Mouse (Mus musculus) limb, embryonic 11.5 days (tissue): ENCODE measurements around the gene Ncoa4. TPM values are rescaled to one million over a fixed set of nuclear protein-coding genes. Genes with fewer than 3 reads are reported as not detected.
"Not testable (repeated sequence)": the region's sequence is repeated elsewhere in the genome, so short reads cannot be mapped to it uniquely, and the experiment has no call there.

Source experiments
- ATAC-seq: fragments of 200-750 bp; cut with Nextera tagmentation; 2 replicates; pipeline ENCODE4 v1.8.0; 2017; ENCODE audit warnings: low read depth; ENCODE audit not compliant: insufficient number of reproducible peaks, low FRiP score, low TSS enrichment
- DNase-seq: peaks from one replicate; pipeline ENCODE4 v3.0.0-alpha.2; 2015; ENCODE audit warnings: low spot score
- H3K27ac ChIP-seq: fragments of 300-500 bp; sonication (generic); replicated peaks from 2 replicates; pipeline ENCODE4 v1.5.1; 2014; ENCODE audit warnings: low read depth, mild to moderate bottlenecking, low read length
- H3K27me3 ChIP-seq: fragments of 300-500 bp; sonication (generic); 2 replicates; pipeline ENCODE4 v1.6.1; 2014; ENCODE audit warnings: mild to moderate bottlenecking, low read length, mixed read lengths; ENCODE audit not compliant: control insufficient read depth, insufficient read depth
- H3K36me3 ChIP-seq: fragments of 300-500 bp; sonication (generic); 2 replicates; pipeline ENCODE4 v1.6.1; 2014; ENCODE audit warnings: mild to moderate bottlenecking, low read length, moderate library complexity, mixed read lengths; ENCODE audit not compliant: control insufficient read depth, insufficient read depth
- H3K4me1 ChIP-seq: fragments of 300-500 bp; sonication (generic); 2 replicates; pipeline ENCODE4 v1.6.1; 2014; ENCODE audit warnings: low read length, mixed read lengths; ENCODE audit not compliant: control insufficient read depth, insufficient read depth
- H3K4me2 ChIP-seq: fragments of 300-500 bp; sonication (generic); 2 replicates; pipeline ENCODE4 v1.6.1; 2014; ENCODE audit warnings: low read depth, mild to moderate bottlenecking, moderate library complexity; ENCODE audit not compliant: severe bottlenecking
- H3K4me3 ChIP-seq: fragments of 300-500 bp; sonication (generic); 2 replicates; pipeline ENCODE4 v1.5.1; 2014; ENCODE audit warnings: low read depth, low read length
- H3K9ac ChIP-seq: fragments of 300-500 bp; sonication (generic); 2 replicates; pipeline ENCODE4 v1.6.1; 2014; ENCODE audit warnings: mild to moderate bottlenecking, low read length
- H3K9me3 ChIP-seq: fragments of 300-500 bp; sonication (generic); 2 replicates; pipeline ENCODE4 v1.6.1; 2016; ENCODE audit warnings: low read length; ENCODE audit not compliant: control insufficient read depth
- WGBS: fragments of 180-500 bp; shearing (Covaris S2); extraction: QIAGEN DNeasy Blood & Tissue Kit; methylation state at CpG from one replicate; pipeline ENCODE4 v1.1.7; 2014; 5-methylcytosine and 5-hydroxymethylcytosine counted together
- polyA plus RNA-seq: library from polyadenylated mRNA; unstranded; fragments of >200 nt; fragmentation: Nextera tagmentation; extraction: Ambion mirVana; gene quantifications from 2 replicates; pipeline ENCODE4 v1.2.1, GENCODE M21; 2014

Gene Ncoa4
- polyA plus RNA-seq, 1 experiment from 2014 or later = 83.2 TPM

GRCm38 (mm10) chr14:32175310-32175709 lies 15.6 kb downstream of the Ncoa4 start:
- no peaks in the 10 kb centered on the region for H3K4me1 ChIP-seq
- no peak overlapping the region for H3K4me2 ChIP-seq
- H3K27me3 ChIP-seq = no peaks in the 10 kb centered on the region
- no peaks in the 10 kb centered on the region for H3K9me3 ChIP-seq
- peaks cover 8% of the 10 kb centered on the region; the same call in 1 of the 2 replicates for H3K36me3 ChIP-seq
- no peak for DNase-seq
- no peak overlapping the region for H3K27ac ChIP-seq
- no peak overlapping the region for H3K4me3 ChIP-seq
- ATAC-seq = no peak
- H3K9ac ChIP-seq = no peak overlapping the region
- WGBS = 84% methylated on average over 2 of the region's 2 CpGs

GRCm38 (mm10) chr14:32176590-32176989 lies 16.9 kb downstream of the Ncoa4 start:
- not testable (repeated sequence) for H3K27me3 ChIP-seq, DNase-seq, ATAC-seq, H3K4me2 ChIP-seq, H3K27ac ChIP-seq, H3K4me1 ChIP-seq, H3K4me3 ChIP-seq, H3K9ac ChIP-seq, H3K9me3 ChIP-seq
- H3K36me3 ChIP-seq = peaks cover 14% of the 10 kb centered on the region
- WGBS = 94% methylated on average over 4 of the region's 5 CpGs

- peaks cover 15% of the 10 kb centered on the region for H3K36me3 ChIP-seq
Observed at GRCm38 (mm10) chr14:32179393-32180195, 19.9 kb downstream of the Ncoa4 start.

GRCm38 (mm10) chr14:32180861-32181260 lies 21.2 kb downstream of the Ncoa4 start:
- Histone ChIP-seq H3K4me3 (no peak overlapping the region), H3K9ac (no peak overlapping the region), H3K4me2 (no peak overlapping the region), H3K27me3 (no peaks in the 10 kb centered on the region), H3K9me3 (no peaks in the 10 kb centered on the region), H3K4me1 (no peaks in the 10 kb centered on the region), H3K27ac (no peak overlapping the region), H3K36me3 (peaks cover 15% of the 10 kb centered on the region)
- DNase-seq (no peak), ATAC-seq (no peak)
- WGBS = 90% methylated on average over 6 of the region's 6 CpGs

More at GRCm38 (mm10) chr14:32179393-32180195, 19.9 kb downstream of the Ncoa4 start:
- DNase-seq (no peak), ATAC-seq (no peak)
- Histone ChIP-seq H3K9ac (no peak overlapping the region), H3K9me3 (no peaks in the 10 kb centered on the region), H3K4me3 (no peak overlapping the region), H3K27me3 (no peaks in the 10 kb centered on the region), H3K27ac (no peak overlapping the region), H3K4me2 (no peak overlapping the region), H3K4me1 (no peaks in the 10 kb centered on the region)
- WGBS = 91% methylated on average over 10 of the region's 10 CpGs

- peaks cover 21% of the 10 kb centered on the region for H3K36me3 ChIP-seq
- H3K9me3 ChIP-seq = no peaks in the 10 kb centered on the region
- no peak overlapping the region for H3K27ac ChIP-seq
- no peak overlapping the region for H3K9ac ChIP-seq
- H3K27me3 ChIP-seq = no peaks in the 10 kb centered on the region
- H3K4me1 ChIP-seq = no peaks in the 10 kb centered on the region
- 93% methylated on average over 4 of the region's 4 CpGs for WGBS
- ATAC-seq (no peak), DNase-seq (no peak)
- H3K4me3 ChIP-seq = no peak overlapping the region
- H3K4me2 ChIP-seq = no peak overlapping the region
Observed at GRCm38 (mm10) chr14:32183846-32184245, 24.2 kb downstream of the Ncoa4 start.

GRCm38 (mm10) chr14:32190627-32191391 lies 31.1 kb downstream of the Ncoa4 start:
- Histone ChIP-seq H3K4me1 (no peaks in the 10 kb centered on the region), H3K27me3 (no peaks in the 10 kb centered on the region), H3K9ac (no peak overlapping the region), H3K4me2 (no peak overlapping the region), H3K9me3 (no peaks in the 10 kb centered on the region), H3K4me3 (no peak overlapping the region), H3K36me3 (peaks cover 14% of the 10 kb centered on the region; the same call in 1 of the 2 replicates), H3K27ac (no peak overlapping the region)
- 93% methylated on average over 6 of the region's 6 CpGs for WGBS
- ATAC-seq (no peak), DNase-seq (no peak)

GRCm38 (mm10) chr14:32191926-32192325 lies 32.3 kb downstream of the Ncoa4 start:
- H3K27ac ChIP-seq = no peak overlapping the region
- H3K9me3 ChIP-seq = no peaks in the 10 kb centered on the region
- no peaks in the 10 kb centered on the region for H3K27me3 ChIP-seq
- H3K9ac ChIP-seq = no peak overlapping the region
- no peak overlapping the region for H3K4me3 ChIP-seq
- no peak overlapping the region for H3K4me2 ChIP-seq
- DNase-seq (no peak), ATAC-seq (no peak)
- 97% methylated on average over 5 of the region's 5 CpGs for WGBS
- peaks cover 17% of the 10 kb centered on the region; the same call in 1 of the 2 replicates for H3K36me3 ChIP-seq
- no peaks in the 10 kb centered on the region for H3K4me1 ChIP-seq

- H3K36me3 ChIP-seq = peaks cover 19% of the 10 kb centered on the region; the same call in 1 of the 2 replicates
- WGBS = 63% methylated on average over 3 of the region's 3 CpGs
- no peak overlapping the region for H3K9ac ChIP-seq
- no peaks in the 10 kb centered on the region for H3K9me3 ChIP-seq
- no peaks in the 10 kb centered on the region for H3K4me1 ChIP-seq
- H3K4me2 ChIP-seq = no peak overlapping the region
- peak; percentile 51 for DNase-seq
- H3K4me3 ChIP-seq = no peak overlapping the region
- no peaks in the 10 kb centered on the region for H3K27me3 ChIP-seq
- ATAC-seq = no peak
- H3K27ac ChIP-seq = no peak overlapping the region
Observed at GRCm38 (mm10) chr14:32192437-32192836, 32.8 kb downstream of the Ncoa4 start.
